Mouse (Mus musculus) embryonic fibroblast, embryonic 13.5 days (primary cell): ENCODE measurements around the gene Cdkal1.

Experiments
- CTCF ChIP-seq: IDR thresholded peaks from 2 replicates; pipeline ENCODE4 v1.5.1; 2011; ENCODE audit warnings: mild to moderate bottlenecking, control low read depth, low read length, moderate library complexity, borderline replicate concordance; ENCODE audit not compliant: insufficient read depth
- POLR2A ChIP-seq: IDR thresholded peaks from 2 replicates; pipeline ENCODE4 v1.6.1; 2011; ENCODE audit warnings: low read depth, mild to moderate bottlenecking, control low read depth, low read length, moderate library complexity

- TF ChIP-seq CTCF (no peak), POLR2A (no peak)
Measured at GRCm38 (mm10) chr13:29325946-29326345, 529.5 kb downstream of the Cdkal1 start.
